Mouse (Mus musculus) CH12.LX (cell line): ENCODE data around the gene Gm45623. TPM values are rescaled to one million over a fixed set of nuclear protein-coding genes. Genes with fewer than 3 reads are reported as not detected.

ENCODE experiments used
- CHD2 ChIP-seq: IDR thresholded peaks from 2 replicates; pipeline ENCODE4 v1.6.1; 2011; ENCODE audit warnings: low read length, improper control_type of control experiment
- MAX ChIP-seq: IDR thresholded peaks from 2 replicates; pipeline ENCODE4 v1.6.1; 2011; ENCODE audit warnings: low read length, improper control_type of control experiment
- MAZ ChIP-seq: IDR thresholded peaks from 2 replicates; pipeline ENCODE4 v1.6.1; 2012; ENCODE audit warnings: low read depth, mild to moderate bottlenecking, inconsistent platforms, low read length, improper control_type of control experiment, moderate library complexity
- ZC3H11A ChIP-seq: IDR thresholded peaks from 2 replicates; pipeline ENCODE4 v1.6.1; 2012; ENCODE audit warnings: low read depth, mild to moderate bottlenecking, inconsistent platforms, low read length, improper control_type of control experiment
- polyA plus RNA-seq: library from polyadenylated mRNA; unstranded; fragments of >175 nt; gene quantifications from 2 replicates; pipeline ENCODE4 v1.2.1, GENCODE M21; 2012; ENCODE audit warnings: low read depth; ENCODE audit not compliant: insufficient read length
- total RNA-seq, 2 experiments: library from RNA; depleted of rRNA; stranded (reverse); fragments of 300-350 nt in 1 of 2; fragments of >200 nt in 1 of 2; gene quantifications; 2 replicates each; pipeline ENCODE4 v1.2.3; 2012 to 2014

The Gm45623 gene
- total and polyA plus RNA-seq, 3 experiments, result not detected

DNA sequence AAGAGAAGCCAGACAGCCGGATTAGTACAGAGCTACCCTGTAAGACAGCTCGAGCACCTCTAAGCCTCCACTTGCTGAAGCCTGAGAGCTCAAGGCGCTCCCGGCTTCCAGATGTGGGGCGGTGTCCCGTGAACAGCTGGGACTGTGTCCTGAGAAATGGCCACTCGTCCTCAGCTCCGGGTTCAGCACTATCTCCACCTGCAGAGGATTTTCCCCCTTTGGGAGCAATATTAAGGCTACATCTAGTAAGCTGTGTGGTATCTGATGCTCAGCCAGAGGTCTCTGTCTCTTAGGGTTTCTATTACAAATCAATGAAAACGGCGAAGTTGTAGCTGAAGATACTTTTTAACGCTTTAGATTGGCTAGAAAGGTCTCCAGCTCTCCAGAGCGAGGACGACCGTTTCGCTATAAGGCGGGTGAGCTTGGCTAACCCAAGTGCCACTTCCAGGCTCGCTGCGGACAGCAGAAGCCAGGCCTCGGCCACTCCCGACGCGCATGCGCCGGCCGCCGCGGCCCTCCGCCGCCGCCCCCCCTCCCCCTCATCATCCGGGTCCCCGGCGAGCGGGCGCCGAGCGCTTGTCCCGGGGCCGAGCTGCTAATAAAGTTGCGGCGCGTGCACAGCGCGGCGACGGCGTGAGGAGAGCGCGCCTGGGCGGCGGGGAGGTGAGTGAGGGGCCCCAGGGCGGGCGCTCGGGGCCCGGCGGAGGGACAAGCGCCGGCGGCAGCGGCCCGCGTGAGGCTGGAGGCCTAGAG lies 51.0 kb downstream of the Gm45623 start, which contains the start of gene Smad5 (continued):
- TF ChIP-seq CHD2 (no peak), MAX (0 out of 2 replicates have a peak, but pooled peaks have one; percentile 22), ZC3H11A (no peak), MAZ (peak; percentile 51; the same call in 1 of the 2 replicates)

Other genes starting within 250 kb of the Gm45623 start
- gene Fbxl21, start 231.4 kb downstream of the Gm45623 start, total RNA-seq (2012; rRNA removed), result not detected in 2 replicates
- not detected in 2 replicates for gene Fbxl21, start 231.4 kb downstream of the Gm45623 start, total RNA-seq (2014; rRNA removed)
- gene Fbxl21, start 231.4 kb downstream of the Gm45623 start, polyA plus RNA-seq, result not detected in 2 replicates
- gene Lect2, start 205.3 kb downstream of the Gm45623 start, total RNA-seq (2012; rRNA removed), result not detected in 2 replicates
- gene Lect2, start 205.3 kb downstream of the Gm45623 start, total RNA-seq (2014; rRNA removed), result not detected in 2 replicates
- gene Lect2, start 205.3 kb downstream of the Gm45623 start, polyA plus RNA-seq, result not detected in 2 replicates
- not detected in 2 replicates for gene Tgfbi, start 144.3 kb downstream of the Gm45623 start, total RNA-seq (2012; rRNA removed)
- gene Tgfbi, start 144.3 kb downstream of the Gm45623 start, total RNA-seq (2014; rRNA removed), result not detected in 2 replicates
- not detected in 2 replicates for gene Tgfbi, start 144.3 kb downstream of the Gm45623 start, polyA plus RNA-seq
- gene Smad5, start 50.8 kb downstream of the Gm45623 start, total RNA-seq (2012; rRNA removed), result 3.9 and 4.3 TPM in 2 replicates
- 4.4 and 6.1 TPM in 2 replicates for gene Smad5, start 50.8 kb downstream of the Gm45623 start, total RNA-seq (2014; rRNA removed)
- 7.4 and 8.3 TPM in 2 replicates for gene Smad5, start 50.8 kb downstream of the Gm45623 start, polyA plus RNA-seq
- gene Trpc7, start 142.2 kb upstream of the Gm45623 start, total RNA-seq (2012; rRNA removed), result not detected in 2 replicates
- gene Trpc7, start 142.2 kb upstream of the Gm45623 start, total RNA-seq (2014; rRNA removed), result not detected in 2 replicates
- not detected in 2 replicates for gene Trpc7, start 142.2 kb upstream of the Gm45623 start, polyA plus RNA-seq